Mouse (Mus musculus): ENCODE measurements around the gene Mrps15.

DNA sequence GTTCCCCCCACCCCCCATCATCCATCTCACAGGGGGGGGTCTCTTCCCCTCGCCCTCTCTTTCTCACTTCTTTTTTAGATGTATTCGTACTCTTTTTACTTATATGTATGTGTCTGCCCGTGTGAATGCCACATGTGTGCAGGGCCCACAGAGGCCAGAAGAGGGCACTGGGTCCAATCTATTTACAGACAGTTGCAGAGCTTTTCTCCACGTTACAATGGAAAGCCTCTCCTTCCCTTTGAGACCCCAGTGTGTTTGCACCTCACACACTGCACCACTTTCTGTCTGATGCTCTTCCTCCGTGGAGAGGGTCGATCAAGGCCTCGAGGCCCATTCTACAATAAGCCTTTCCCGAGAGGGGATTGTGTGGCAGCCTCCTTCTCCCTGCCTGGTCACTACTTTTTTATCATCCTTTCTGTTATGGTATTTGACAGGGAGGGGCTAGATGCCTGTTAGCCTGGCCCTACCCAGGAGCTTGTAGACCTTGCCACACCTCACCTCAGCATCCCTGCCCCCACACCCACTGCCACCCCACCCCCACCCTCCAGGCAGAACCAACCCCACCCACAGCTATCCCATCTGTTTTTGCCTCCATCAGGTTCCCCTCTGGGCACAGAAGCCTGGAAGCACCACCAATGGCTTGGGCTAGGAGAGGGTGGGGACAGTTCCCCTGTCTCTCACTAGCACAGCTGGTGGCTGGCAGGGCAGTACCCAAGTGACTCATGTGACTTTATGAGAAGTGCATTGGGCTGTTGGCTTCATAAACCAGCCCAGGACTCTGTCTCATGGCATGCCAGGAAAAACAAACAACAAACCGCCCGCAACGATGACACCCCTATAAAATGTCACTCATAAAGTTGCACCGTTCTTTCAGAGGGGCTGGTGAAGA lies 45.2 kb upstream of the Mrps15 start:
- TF ChIP-seq E2F4 (IDR thresholded peaks at IDR 0.05; ENCODE audit: insufficient read depth) (no peak), MYOG (IDR thresholded peaks at IDR 0.05; ENCODE audit: control insufficient read depth in 1 of 3, insufficient read depth in 1 of 3, insufficient read length in 2 of 3, low read depth in 2 of 3) (peak in 2 of 3 experiments; percentile 7 to 54), MYOD1 (IDR thresholded peaks at IDR 0.05; ENCODE audit: control insufficient read depth in 1 of 3, insufficient read length in 2 of 3, low read depth in 2 of 3) (peak in 1 of 3 experiments; percentile 54), USF1 (IDR thresholded peaks at IDR 0.05; ENCODE audit: low read depth) (no peak), POLR2A (IDR thresholded peaks at IDR 0.05; ENCODE audit: insufficient read length, low read depth) (no peak), SRF (IDR thresholded peaks at IDR 0.05; ENCODE audit: control insufficient read depth, insufficient read length, low read depth) (no peak)

Measured in myocyte (in vitro differentiated cells).